Mouse (Mus musculus) testis, adult 2 months (tissue): Measurements from ENCODE around the gene Mucl3. TPM values are rescaled to one million over a fixed set of nuclear protein-coding genes. Genes with fewer than 3 reads are reported as not detected.
A peak's percentile ranks its signal among the peaks of the same experiment; 100 is the strongest.

Experiments used
- H3K27ac ChIP-seq: fragments of 200-500 bp; 2 replicates; pipeline ENCODE4 v1.5.1; 2012; ENCODE audit warnings: low read depth, low read length; ENCODE audit not compliant: control insufficient read depth, insufficient read depth
- H3K27me3 ChIP-seq: fragments of 200-500 bp; 2 replicates; pipeline ENCODE4 v1.6.1; 2012; ENCODE audit warnings: mild to moderate bottlenecking, low read length, moderate library complexity; ENCODE audit not compliant: control insufficient read depth, insufficient read depth
- H3K36me3 ChIP-seq: fragments of 200-500 bp; 2 replicates; pipeline ENCODE4 v1.6.1; 2012; ENCODE audit warnings: mild to moderate bottlenecking, low read length; ENCODE audit not compliant: control insufficient read depth, insufficient read depth
- H3K4me1 ChIP-seq: fragments of 200-500 bp; 2 replicates; pipeline ENCODE4 v1.6.1; 2012; ENCODE audit warnings: low read length; ENCODE audit not compliant: control insufficient read depth, insufficient read depth
- H3K4me3 ChIP-seq: fragments of 200-500 bp; 2 replicates; pipeline ENCODE4 v1.5.1; 2012; ENCODE audit warnings: low read depth, mild to moderate bottlenecking, low read length, moderate library complexity, mixed read lengths; ENCODE audit not compliant: control insufficient read depth
- CTCF ChIP-seq: fragments of 200-500 bp; IDR thresholded peaks from 2 replicates; pipeline ENCODE4 v1.5.1; 2012; ENCODE audit warnings: low read depth, mild to moderate bottlenecking, inconsistent platforms, low read length, moderate library complexity; ENCODE audit not compliant: control insufficient read depth, insufficient read depth, insufficient replicate concordance
- POLR2A ChIP-seq: fragments of 200-500 bp; IDR thresholded peaks from 2 replicates; pipeline ENCODE4 v1.6.1; 2012; ENCODE audit warnings: low read depth, mild to moderate bottlenecking, inconsistent platforms, low read length, moderate library complexity; ENCODE audit not compliant: control insufficient read depth
- polyA plus RNA-seq: library from polyadenylated mRNA; depleted of rRNA; stranded (reverse); fragments of >200 nt; gene quantifications from 2 replicates; pipeline ENCODE4 v1.2.3, GENCODE M21; 2012

Mucl3 gene
- polyA plus RNA-seq, 1 experiment: 0.10 TPM

GRCm38 (mm10) chr17:35665957-35666515 lies 22.5 kb upstream of the Mucl3 start:
- no peak overlapping the region for H3K4me3 ChIP-seq
- H3K36me3 ChIP-seq: peaks cover 1% of the 10 kb centered on the region
- H3K4me1 ChIP-seq: peaks cover 20% of the 10 kb centered on the region
- no peak for TF ChIP-seq POLR2A
- peak; percentile 47; the same call in 1 of the 2 replicates for TF ChIP-seq CTCF
- H3K27ac ChIP-seq: no peak overlapping the region
- H3K27me3 ChIP-seq: no peaks in the 10 kb centered on the region

GRCm38 (mm10) chr17:35653086-35653485 lies 9.6 kb upstream of the Mucl3 start:
- Histone ChIP-seq H3K27me3 (no peaks in the 10 kb centered on the region), H3K36me3 (no peaks in the 10 kb centered on the region; the same call in none of the 2 replicates), H3K4me3 (no peak overlapping the region), H3K27ac (no peak overlapping the region), H3K4me1 (no peaks in the 10 kb centered on the region)
- no peak for TF ChIP-seq CTCF
- TF ChIP-seq POLR2A: no peak

- Histone ChIP-seq H3K4me3 (no peak overlapping the region), H3K36me3 (no peaks in the 10 kb centered on the region), H3K27ac (no peak overlapping the region), H3K4me1 (no peaks in the 10 kb centered on the region), H3K27me3 (no peaks in the 10 kb centered on the region)
- no peak for TF ChIP-seq CTCF
- TF ChIP-seq POLR2A: no peak
These were observed 5.9 kb upstream of the Mucl3 start for GRCm38 (mm10) chr17:35649429-35649828.

GRCm38 (mm10) chr17:35639352-35639751 lies 4.1 kb downstream of the Mucl3 start:
- Histone ChIP-seq H3K27me3 (no peaks in the 10 kb centered on the region), H3K4me3 (peak overlapping the region; percentile 21; the same call in 1 of the 2 replicates), H3K4me1 (peaks cover 18% of the 10 kb centered on the region), H3K36me3 (no peaks in the 10 kb centered on the region), H3K27ac (no peak overlapping the region)
- TF ChIP-seq POLR2A (no peak), CTCF (no peak)

GRCm38 (mm10) chr17:35638475-35639190 lies 4.9 kb downstream of the Mucl3 start:
- peaks cover 17% of the 10 kb centered on the region for H3K4me1 ChIP-seq
- no peaks in the 10 kb centered on the region for H3K27me3 ChIP-seq
- no peaks in the 10 kb centered on the region for H3K36me3 ChIP-seq
- no peak overlapping the region for H3K4me3 ChIP-seq
- H3K27ac ChIP-seq: no peak overlapping the region
- TF ChIP-seq POLR2A: no peak
- TF ChIP-seq CTCF: no peak

GRCm38 (mm10) chr17:35636363-35636762 lies 7.1 kb downstream of the Mucl3 start:
- H3K4me1 ChIP-seq: peaks cover 15% of the 10 kb centered on the region
- H3K36me3 ChIP-seq: no peaks in the 10 kb centered on the region
- no peak overlapping the region for H3K27ac ChIP-seq
- TF ChIP-seq POLR2A: no peak
- no peak for TF ChIP-seq CTCF
- no peak overlapping the region for H3K4me3 ChIP-seq
- no peaks in the 10 kb centered on the region for H3K27me3 ChIP-seq

- Histone ChIP-seq H3K27me3 (no peaks in the 10 kb centered on the region), H3K36me3 (no peaks in the 10 kb centered on the region), H3K27ac (no peak overlapping the region), H3K4me3 (peak overlapping the region; percentile 66), H3K4me1 (peaks cover 15% of the 10 kb centered on the region)
- peak; percentile 63; the same call in 1 of the 2 replicates for TF ChIP-seq CTCF
- no peak for TF ChIP-seq POLR2A
These were observed 7.8 kb downstream of the Mucl3 start for GRCm38 (mm10) chr17:35635699-35636111.
